Mouse (Mus musculus): Measurements from ENCODE around the gene Hsf5.

Hsf5 gene

DNA sequence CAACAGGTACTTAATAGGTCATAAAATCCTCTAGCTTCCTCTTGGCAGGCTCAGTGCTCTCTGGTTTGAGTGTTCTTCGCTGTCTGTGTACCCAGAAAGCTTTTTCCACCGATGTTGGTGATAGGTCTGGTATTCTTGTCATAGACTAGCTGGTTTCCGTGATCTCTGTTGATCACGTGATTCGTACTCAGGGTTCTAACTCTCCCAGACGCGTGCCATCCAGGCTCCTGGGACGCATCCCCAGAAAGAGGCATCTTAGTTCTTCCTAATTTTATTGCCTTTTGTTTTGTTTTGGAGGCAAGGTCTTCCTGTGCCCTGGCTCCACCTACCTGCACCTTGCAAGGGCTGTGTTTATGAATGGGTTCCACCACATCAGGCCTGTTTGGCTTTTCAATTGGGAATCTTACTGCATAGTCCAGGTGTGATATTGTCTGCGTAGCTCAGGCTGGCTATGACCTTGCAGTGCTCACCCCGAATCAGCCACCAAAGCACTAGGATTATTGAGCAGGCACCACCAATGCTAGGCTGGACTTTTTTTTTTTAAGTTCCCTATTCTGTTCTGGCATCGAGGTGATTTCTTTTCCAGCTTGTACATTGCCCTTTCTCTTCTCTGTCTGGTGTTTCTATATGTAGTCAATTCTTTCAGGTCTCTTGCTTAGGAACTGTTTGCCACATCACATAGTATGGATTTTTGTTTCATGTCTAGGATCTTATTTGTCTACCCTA is 71.7 kb downstream of the Hsf5 start:
- no peak for DNase-seq

DNA sequence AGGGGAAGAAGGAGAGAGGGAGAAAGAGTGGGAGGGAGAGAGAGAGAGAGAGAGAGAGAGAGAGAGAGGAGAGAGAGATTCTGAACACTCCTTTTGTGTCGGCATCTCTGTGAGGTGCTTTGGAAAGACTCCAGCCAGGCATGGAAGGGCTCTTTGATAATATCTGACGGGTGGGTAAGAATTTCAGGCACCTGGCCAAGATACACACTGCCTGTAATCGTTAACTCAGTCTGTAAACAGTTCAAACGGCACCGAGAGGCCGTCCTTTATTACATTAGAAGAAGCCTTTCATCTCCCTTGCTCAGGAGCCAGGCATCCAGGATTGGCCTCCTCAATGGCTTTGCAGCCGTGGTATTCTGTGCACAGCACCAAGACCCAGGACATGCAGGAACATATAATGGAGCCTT is 72.4 kb downstream of the Hsf5 start:
- DNase-seq, result peak; percentile 87 to 92

DNA sequence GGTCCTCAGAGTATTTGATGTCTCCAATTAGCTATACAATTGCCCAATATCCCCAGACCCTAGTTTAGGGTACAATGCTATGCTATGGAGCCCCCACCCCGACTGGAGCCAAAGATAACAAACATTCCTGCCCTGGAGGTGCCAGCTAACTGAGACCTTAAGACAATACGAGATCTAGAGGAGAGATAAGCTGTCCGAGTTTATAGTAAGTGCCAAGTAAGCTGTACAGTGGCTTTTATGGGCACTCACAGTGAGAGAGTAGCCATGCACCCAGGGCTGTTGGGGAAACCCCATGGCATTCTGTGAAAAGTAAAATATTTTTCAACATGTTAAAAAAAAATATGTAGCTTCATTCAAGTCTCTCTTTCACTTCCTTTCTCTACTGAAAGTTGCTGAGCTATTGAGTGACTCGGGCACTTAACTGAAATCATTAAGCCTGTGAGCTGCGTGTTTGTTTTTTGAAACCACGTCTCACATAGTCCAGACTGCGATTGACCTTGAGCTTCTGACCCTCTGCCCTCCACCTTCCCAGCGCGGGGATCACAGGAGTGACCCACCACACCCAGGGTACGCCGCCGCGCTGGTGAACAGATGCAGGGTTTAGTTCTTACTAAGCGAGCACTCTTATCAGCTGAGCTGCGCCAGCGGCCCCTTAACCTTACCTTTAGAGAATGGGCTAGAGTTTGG is 73.2 kb downstream of the Hsf5 start:
- DNase-seq, result peak in 1 of 2 experiments; percentile 30

DNA sequence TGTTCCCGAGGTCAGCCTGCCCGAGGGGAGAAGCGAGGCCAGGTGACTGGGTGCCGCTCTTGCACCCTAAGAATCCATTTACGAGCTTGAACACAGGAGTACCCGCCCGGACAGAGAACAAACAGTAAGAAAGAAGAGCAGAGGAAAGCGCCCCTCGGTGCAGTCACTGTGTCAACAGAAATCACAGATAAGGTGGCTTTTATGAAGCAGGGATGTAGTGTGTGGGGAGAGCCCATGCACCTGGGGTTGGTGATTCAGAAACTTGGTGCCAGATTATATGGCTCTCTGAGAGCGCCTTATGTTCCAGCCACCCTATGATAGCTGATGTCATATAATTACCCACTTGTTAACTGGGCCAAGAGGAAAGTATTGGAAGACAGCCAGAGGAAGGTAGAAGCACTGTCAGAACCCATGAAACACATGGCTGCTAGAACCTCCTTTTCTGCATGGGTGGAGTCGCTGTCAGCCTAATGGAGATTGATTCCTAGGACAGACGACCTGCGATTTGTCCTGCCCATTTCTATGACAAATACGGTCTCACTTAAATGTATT is 80.2 kb downstream of the Hsf5 start:
- DNase-seq, result no peak

DNA sequence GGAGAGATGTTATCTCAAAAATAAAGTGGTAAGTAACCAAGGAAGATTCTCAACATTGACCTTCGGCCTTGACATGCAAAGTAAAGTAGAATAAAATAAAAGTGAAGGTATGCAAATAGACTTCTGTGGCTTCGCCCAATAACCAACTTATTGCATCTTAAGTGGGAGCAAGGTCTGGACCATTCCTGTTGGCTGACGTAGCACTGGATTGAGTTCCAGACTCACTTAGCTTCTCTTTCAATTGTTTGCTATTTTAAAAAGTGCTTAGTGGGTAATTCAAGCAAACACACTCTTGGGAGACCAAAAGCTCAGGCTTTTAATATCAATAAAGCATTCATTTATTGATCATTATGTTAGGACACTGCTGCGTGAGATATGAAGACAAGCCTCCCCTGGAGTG is 81.2 kb downstream of the Hsf5 start:
- peak in 1 of 2 experiments; percentile 50 for DNase-seq

DNA sequence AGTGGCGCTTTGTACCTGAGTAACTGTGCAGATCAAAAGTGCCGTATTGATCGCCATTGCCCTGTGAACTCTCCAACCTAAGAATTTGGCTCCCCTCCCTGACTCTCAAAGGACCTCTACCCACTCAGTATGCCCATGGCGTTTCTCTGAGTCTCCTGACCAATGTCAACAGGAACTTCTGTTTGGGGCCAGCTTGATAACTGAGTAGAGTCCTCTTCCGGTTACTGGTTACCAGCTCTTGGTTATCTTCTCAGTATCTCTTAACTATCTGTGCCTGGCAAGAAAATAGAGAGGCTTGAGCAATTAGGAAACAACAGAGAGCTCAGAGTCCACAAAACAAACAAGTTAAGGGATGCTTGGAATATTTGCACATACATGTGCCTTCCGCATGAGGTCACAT is 84.1 kb downstream of the Hsf5 start:
- DNase-seq, result no peak

DNA sequence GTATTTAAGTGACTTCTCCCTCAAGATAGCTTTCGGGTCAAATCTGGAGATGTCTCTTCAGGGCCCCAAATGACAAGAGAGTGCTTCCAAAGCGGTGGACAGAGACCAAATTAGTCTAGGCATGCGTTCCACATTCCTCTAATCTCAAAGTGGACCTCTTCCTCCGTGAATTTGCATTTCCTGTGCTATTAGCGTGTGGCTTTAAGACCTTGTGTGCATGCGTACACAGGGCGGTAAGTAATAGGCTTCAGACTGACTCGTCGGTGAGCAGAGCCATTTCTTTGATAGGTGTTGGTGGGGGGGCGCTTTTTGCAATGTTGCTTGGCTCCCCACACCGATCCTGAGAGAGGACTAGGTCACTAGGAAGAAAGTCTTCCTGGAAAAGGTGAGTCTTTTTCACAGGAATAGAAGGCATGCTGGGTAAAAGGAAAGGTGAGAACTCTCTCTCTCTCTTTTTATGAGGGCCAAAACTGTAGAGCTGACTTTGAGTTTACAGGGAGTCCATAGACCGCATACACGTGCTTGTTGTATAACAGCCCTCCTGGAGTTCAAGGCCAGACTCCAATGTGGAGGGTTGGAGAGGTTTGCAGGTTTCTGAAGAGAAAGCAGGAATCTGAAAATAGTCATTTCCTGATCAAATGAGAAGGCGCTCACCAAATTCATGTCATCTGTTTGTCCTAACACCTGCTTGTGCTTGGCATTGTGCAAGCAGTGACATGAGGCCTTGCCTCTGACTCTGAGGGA is 85.1 kb downstream of the Hsf5 start:
- DNase-seq, result no peak

DNA sequence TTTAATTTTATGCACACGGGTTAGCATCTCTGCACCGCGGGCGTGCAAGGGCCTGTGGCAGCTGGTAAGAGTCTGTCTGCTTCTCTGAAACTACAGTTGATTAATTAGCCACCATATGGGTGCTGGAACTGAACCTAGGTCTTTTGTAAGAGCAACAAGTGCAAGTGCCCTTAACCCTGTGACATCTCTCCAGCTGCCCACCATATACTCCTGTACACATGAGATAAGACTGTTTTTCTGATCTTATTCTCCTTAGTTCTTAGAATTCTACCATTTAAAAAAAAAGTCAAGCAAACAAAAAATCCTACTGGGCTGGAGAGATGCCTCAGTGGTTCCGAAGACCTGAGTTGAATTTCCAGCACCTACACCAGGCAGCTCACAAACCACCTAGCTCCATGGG is 86.7 kb downstream of the Hsf5 start:
- DNase-seq, result no peak

DNA sequence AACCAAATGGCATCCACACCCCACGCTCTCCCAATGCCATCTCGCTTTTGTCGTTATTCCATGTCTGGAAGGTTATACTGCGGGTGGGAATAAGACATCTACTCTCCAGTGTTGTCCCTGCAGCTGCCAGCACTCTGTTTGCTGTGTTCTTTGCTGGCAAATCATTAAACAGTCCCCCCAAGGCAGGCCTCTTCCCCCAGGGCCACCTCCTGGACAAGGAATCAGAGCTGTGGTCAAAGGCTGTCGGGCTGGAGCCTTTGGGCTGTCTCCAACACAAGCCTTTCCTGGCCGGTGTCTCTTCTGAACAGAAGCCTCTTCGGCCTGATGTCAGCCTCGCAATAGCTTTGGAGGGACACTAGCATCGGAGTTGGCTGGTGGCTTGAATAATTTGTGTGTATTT is 87.3 kb downstream of the Hsf5 start:
- DNase-seq, result no peak

DNA sequence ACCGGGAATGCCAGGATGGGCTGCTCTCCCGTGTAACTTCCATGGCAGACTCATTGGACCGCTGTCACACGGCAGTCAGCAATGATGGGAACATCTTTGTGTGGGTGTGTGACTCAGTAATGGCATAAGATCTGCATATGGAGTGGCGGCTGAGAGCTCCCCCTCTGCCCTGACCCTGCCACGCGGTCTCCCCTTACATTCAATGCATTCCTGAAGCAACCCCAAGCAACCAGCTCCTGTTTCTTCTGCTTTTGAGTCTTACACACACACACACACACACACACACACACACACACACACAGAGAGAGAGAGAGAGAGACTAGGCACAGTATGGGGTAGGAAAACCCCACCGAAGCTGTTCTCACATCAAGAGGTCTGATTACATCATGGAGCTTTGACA is 90.6 kb downstream of the Hsf5 start:
- DNase-seq, result no peak

DNA sequence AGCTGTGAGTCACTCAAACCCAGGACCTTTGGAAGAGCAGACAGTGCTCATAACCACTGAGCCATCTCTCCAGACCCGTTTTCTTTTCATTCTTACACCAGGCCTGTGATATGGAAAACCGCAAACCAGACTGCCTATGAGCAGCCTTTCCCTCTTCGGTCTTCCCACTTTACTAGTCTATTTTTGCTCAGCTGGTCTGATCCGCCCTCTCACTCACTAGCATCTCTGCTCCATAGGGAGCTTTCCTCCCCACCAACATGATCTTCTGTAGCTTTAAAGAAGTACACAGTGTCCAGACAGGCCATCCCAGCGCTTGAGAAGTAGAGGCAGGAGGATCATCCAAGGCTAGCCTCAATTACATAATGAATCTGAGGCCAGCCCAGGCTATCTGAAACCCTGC is 92.0 kb downstream of the Hsf5 start:
- no peak for DNase-seq

All from lung, adult 18-20 months (tissue).